Mouse (Mus musculus): ENCODE results near the gene Cfap97. TPM values are rescaled to one million over a fixed set of nuclear protein-coding genes. Genes with fewer than 3 reads are reported as not detected.

Gene Cfap97
- polyA plus RNA-seq, 1 experiment from 2014 or later, result 21.9 TPM

DNA sequence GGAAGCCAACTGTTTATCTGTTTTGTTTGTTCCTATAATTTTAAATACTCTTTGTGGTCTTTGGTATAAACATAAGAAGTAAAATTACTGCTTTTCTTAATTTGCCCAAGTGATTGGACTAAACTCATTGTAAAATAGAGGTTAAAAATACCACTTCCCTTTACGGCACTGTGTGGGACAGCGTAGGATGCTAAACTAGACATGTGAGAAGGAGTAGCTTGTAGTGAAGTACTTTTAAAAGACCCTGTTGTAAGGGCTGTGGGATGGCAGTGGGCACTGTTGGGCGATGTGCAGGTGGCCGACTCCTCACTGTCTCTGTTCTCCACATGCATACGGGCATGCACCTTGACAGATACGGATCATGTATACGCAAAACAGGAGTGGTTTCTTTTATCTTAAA lies 28.6 kb downstream of the Cfap97 start:
- DNase-seq (ENCODE audit: low spot score) (no peak), ATAC-seq (ENCODE audit: low FRiP score) (no peak)
- WGBS, result 95% methylated on average over 7 of the region's 7 CpGs
- Histone ChIP-seq H3K9me3 (ENCODE audit: control insufficient read depth, low read length) (no peaks in the 10 kb centered on the region), H3K4me3 (ENCODE audit: low read depth, low read length) (no peak overlapping the region), H3K27me3 (ENCODE audit: control insufficient read depth, insufficient read depth, low read length) (no peaks in the 10 kb centered on the region), H3K4me2 (replicated peaks; ENCODE audit: low read depth, low read length) (no peak overlapping the region), H3K27ac (ENCODE audit: low read depth, low read length) (no peak overlapping the region), H3K36me3 (ENCODE audit: control insufficient read depth, insufficient read depth, low read length) (no peaks in the 10 kb centered on the region), H3K4me1 (replicated peaks; ENCODE audit: control insufficient read depth, insufficient read depth, low read length) (no peaks in the 10 kb centered on the region), H3K9ac (ENCODE audit: low read depth, low read length) (no peak overlapping the region)

GRCm38 (mm10) chr8:46185361-46185760 lies 33.8 kb downstream of the Cfap97 start:
- DNase-seq (ENCODE audit: low spot score) (peak; percentile 74), ATAC-seq (ENCODE audit: low FRiP score) (no peak)
- Histone ChIP-seq H3K36me3 (ENCODE audit: control insufficient read depth, insufficient read depth, low read length) (no peaks in the 10 kb centered on the region), H3K27ac (ENCODE audit: low read depth, low read length) (no peak overlapping the region), H3K9me3 (ENCODE audit: control insufficient read depth, low read length) (no peaks in the 10 kb centered on the region), H3K4me2 (replicated peaks; ENCODE audit: low read depth, low read length) (no peak overlapping the region), H3K9ac (ENCODE audit: low read depth, low read length) (no peak overlapping the region), H3K4me3 (ENCODE audit: low read depth, low read length) (no peak overlapping the region), H3K27me3 (ENCODE audit: control insufficient read depth, insufficient read depth, low read length) (no peaks in the 10 kb centered on the region), H3K4me1 (replicated peaks; ENCODE audit: control insufficient read depth, insufficient read depth, low read length) (no peaks in the 10 kb centered on the region)
- WGBS, result 9% methylated on average over 2 of the region's 2 CpGs

DNA sequence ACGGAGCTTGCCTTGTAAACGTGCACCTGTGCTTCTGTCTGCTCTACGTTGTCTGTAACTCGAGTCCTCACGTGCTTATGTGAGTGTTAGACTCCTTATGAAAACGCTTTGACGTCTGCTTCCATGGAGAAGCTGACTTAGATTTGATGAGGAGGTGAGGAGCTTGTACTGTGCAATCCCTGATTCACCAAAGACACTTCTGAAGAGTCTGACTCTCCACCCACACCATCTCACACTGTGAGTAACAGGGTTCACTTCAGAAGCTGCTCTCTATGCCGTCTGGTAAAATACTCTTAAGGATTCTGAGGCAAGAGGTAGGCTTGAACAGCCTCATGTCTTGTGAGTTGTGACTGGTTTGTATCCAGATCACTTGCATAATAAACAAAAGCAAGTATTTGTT lies 41.5 kb downstream of the Cfap97 start:
- H3K4me3 ChIP-seq (ENCODE audit: low read depth, low read length), result no peak overlapping the region
- 89% methylated on average over 8 of the region's 8 CpGs for WGBS
- no peak overlapping the region for H3K27ac ChIP-seq (ENCODE audit: low read depth, low read length)
- no peaks in the 10 kb centered on the region for H3K36me3 ChIP-seq (ENCODE audit: control insufficient read depth, insufficient read depth, low read length)
- ATAC-seq (ENCODE audit: low FRiP score) (no peak), DNase-seq (ENCODE audit: low spot score) (no peak)
- no peaks in the 10 kb centered on the region for H3K9me3 ChIP-seq (ENCODE audit: control insufficient read depth, low read length)
- H3K27me3 ChIP-seq (ENCODE audit: control insufficient read depth, insufficient read depth, low read length), result no peaks in the 10 kb centered on the region
- H3K4me1 ChIP-seq (replicated peaks; ENCODE audit: control insufficient read depth, insufficient read depth, low read length), result no peaks in the 10 kb centered on the region
- no peak overlapping the region for H3K9ac ChIP-seq (ENCODE audit: low read depth, low read length)
- no peak overlapping the region for H3K4me2 ChIP-seq (replicated peaks; ENCODE audit: low read depth, low read length)

DNA sequence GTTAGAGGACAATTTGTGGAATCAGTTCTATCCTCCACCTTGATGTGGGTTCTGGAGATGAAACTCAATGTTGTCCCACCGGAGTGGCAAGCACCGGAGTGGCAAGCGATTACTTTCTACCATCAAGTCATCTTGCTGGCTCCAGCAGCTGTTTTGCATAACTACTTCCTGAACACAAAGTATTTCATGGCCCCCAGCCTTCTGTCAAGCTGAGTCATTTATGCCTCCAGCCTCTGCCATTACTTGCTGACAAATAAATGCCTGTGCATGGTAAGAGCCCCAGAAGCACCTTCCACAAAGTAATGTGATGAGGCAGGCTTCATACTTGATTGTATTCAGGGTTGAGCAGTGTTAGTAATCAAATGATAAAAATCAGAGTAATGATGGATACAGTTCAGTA lies 45.3 kb downstream of the Cfap97 start:
- no peak overlapping the region for H3K4me3 ChIP-seq (ENCODE audit: low read depth, low read length)
- no peaks in the 10 kb centered on the region for H3K36me3 ChIP-seq (ENCODE audit: control insufficient read depth, insufficient read depth, low read length)
- DNase-seq (ENCODE audit: low spot score) (no peak), ATAC-seq (ENCODE audit: low FRiP score) (no peak)
- H3K4me2 ChIP-seq (replicated peaks; ENCODE audit: low read depth, low read length), result no peak overlapping the region
- H3K4me1 ChIP-seq (replicated peaks; ENCODE audit: control insufficient read depth, insufficient read depth, low read length), result no peaks in the 10 kb centered on the region
- H3K27me3 ChIP-seq (ENCODE audit: control insufficient read depth, insufficient read depth, low read length), result no peaks in the 10 kb centered on the region
- WGBS, result 96% methylated on average over 3 of the region's 3 CpGs
- H3K9ac ChIP-seq (ENCODE audit: low read depth, low read length), result no peak overlapping the region
- H3K9me3 ChIP-seq (ENCODE audit: control insufficient read depth, low read length), result no peaks in the 10 kb centered on the region
- H3K27ac ChIP-seq (ENCODE audit: low read depth, low read length), result no peak overlapping the region

GRCm38 (mm10) chr8:46197673-46198072 lies 46.1 kb downstream of the Cfap97 start:
- no peak overlapping the region for H3K27ac ChIP-seq (ENCODE audit: low read depth, low read length)
- H3K9ac ChIP-seq (ENCODE audit: low read depth, low read length), result no peak overlapping the region
- no peak for DNase-seq (ENCODE audit: low spot score)
- H3K4me1 ChIP-seq (replicated peaks; ENCODE audit: control insufficient read depth, insufficient read depth, low read length), result no peaks in the 10 kb centered on the region
- no peak for ATAC-seq (ENCODE audit: low FRiP score)
- H3K27me3 ChIP-seq (ENCODE audit: control insufficient read depth, insufficient read depth, low read length), result no peaks in the 10 kb centered on the region
- no peaks in the 10 kb centered on the region for H3K36me3 ChIP-seq (ENCODE audit: control insufficient read depth, insufficient read depth, low read length)
- H3K4me2 ChIP-seq (replicated peaks; ENCODE audit: low read depth, low read length), result no peak overlapping the region
- H3K9me3 ChIP-seq (ENCODE audit: control insufficient read depth, low read length), result no peaks in the 10 kb centered on the region
- H3K4me3 ChIP-seq (ENCODE audit: low read depth, low read length), result no peak overlapping the region
- WGBS, result 91% methylated on average over 5 of the region's 5 CpGs

DNA sequence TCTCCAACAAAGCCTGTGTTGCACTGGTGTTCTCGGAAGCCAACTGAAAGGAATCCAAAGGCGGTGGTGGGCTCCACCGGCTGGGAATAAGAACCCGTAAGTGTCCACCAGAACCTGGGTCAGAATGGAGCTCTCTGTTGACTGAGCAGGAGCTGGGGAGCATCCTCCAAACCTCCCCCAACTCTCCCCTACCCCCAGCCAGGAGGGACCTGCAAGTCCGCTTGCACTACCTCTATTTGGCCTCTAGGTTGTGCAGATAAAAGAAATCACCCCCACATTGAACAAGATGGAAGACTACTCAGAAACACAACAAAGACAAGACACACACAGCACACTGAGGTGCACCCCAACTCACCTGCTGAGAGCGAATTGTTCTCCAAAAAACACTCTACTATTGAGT lies 50.8 kb downstream of the Cfap97 start:
- Histone ChIP-seq H3K4me1 (replicated peaks; ENCODE audit: control insufficient read depth, insufficient read depth, low read length) (no peaks in the 10 kb centered on the region), H3K27ac (ENCODE audit: low read depth, low read length) (no peak overlapping the region), H3K4me2 (replicated peaks; ENCODE audit: low read depth, low read length) (no peak overlapping the region), H3K27me3 (ENCODE audit: control insufficient read depth, insufficient read depth, low read length) (no peaks in the 10 kb centered on the region), H3K4me3 (ENCODE audit: low read depth, low read length) (no peak overlapping the region), H3K36me3 (ENCODE audit: control insufficient read depth, insufficient read depth, low read length) (peaks cover 7% of the 10 kb centered on the region), H3K9ac (ENCODE audit: low read depth, low read length) (no peak overlapping the region), H3K9me3 (ENCODE audit: control insufficient read depth, low read length) (no peaks in the 10 kb centered on the region)
- 86% methylated on average over 6 of the region's 6 CpGs for WGBS
- ATAC-seq (ENCODE audit: low FRiP score) (no peak), DNase-seq (ENCODE audit: low spot score) (no peak)

GRCm38 (mm10) chr8:46204301-46204700 lies 52.7 kb downstream of the Cfap97 start:
- no peak overlapping the region for H3K27ac ChIP-seq (ENCODE audit: low read depth, low read length)
- 0 out of 2 replicates have a peak, but pooled peaks cover 3% of the 10 kb centered on the region for H3K4me1 ChIP-seq (replicated peaks; ENCODE audit: control insufficient read depth, insufficient read depth, low read length)
- 88% methylated on average over 3 of the region's 3 CpGs for WGBS
- H3K27me3 ChIP-seq (ENCODE audit: control insufficient read depth, insufficient read depth, low read length), result no peaks in the 10 kb centered on the region
- ATAC-seq (ENCODE audit: low FRiP score) (no peak), DNase-seq (ENCODE audit: low spot score) (no peak)
- H3K9me3 ChIP-seq (ENCODE audit: control insufficient read depth, low read length), result no peaks in the 10 kb centered on the region
- no peak overlapping the region for H3K9ac ChIP-seq (ENCODE audit: low read depth, low read length)
- no peak overlapping the region for H3K4me3 ChIP-seq (ENCODE audit: low read depth, low read length)
- H3K4me2 ChIP-seq (replicated peaks; ENCODE audit: low read depth, low read length), result no peak overlapping the region
- H3K36me3 ChIP-seq (ENCODE audit: control insufficient read depth, insufficient read depth, low read length), result peaks cover 12% of the 10 kb centered on the region

DNA sequence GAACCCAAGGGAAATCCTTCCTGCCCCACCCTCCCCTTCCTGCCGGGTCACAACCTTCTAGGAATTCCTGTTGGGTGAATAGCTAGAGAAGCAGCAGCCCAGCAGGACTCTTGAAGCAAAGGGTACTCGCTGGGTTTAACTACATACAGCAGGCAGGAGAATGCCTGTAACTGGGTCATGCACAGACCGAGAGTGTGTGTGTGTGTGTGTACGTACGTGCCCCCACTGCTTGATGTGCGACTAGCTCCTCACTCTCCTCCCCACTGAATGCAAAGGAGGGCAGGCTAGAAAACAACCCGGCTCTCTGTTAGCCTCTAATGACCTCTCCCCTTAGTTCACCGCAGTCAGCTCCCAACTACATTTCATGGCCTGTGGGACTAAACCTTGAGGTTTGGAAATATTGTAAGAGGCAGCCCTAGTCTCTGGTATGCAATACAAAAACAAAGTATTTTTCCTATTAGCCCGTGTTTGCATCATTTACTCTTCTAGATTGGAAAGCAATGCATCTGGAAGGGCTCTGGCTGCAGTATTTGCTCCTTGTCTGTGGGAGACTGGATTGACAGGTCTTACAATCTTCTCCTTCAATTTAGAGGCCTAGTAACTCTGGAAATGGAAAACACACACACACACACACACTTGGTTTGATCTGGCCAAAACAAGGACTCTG lies 53.5 kb downstream of the Cfap97 start:
- peaks cover 12% of the 10 kb centered on the region for H3K36me3 ChIP-seq (ENCODE audit: control insufficient read depth, insufficient read depth, low read length)
- WGBS, result 79% methylated on average over 9 of the region's 9 CpGs
- ATAC-seq (ENCODE audit: low FRiP score), result no peak

DNA sequence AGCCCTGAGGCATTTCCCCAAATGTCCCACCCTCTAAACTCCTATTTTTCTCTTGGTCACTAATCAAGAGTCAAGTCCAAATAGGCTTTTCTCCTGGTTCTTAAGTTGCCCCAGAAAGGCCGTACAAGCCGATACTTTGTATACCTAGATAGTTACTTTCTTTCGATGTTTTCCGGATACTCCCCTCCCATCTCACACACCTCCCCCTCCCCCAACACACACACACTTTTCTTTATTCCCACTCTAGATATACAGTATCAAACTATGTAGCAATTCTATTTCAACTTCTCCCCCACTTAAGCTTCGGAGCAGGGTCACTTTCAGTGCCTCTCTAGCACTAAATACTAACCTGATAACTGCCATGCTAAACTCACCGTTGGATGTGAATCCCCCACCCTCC lies 54.5 kb downstream of the Cfap97 start:
- H3K27me3 ChIP-seq (ENCODE audit: control insufficient read depth, insufficient read depth, low read length), result no peaks in the 10 kb centered on the region
- H3K36me3 ChIP-seq (ENCODE audit: control insufficient read depth, insufficient read depth, low read length), result peaks cover 12% of the 10 kb centered on the region

More for the DNA sequence above, 53.5 kb downstream of the Cfap97 start:
- no peak overlapping the region for H3K4me2 ChIP-seq (replicated peaks; ENCODE audit: low read depth, low read length)
- no peak overlapping the region for H3K27ac ChIP-seq (ENCODE audit: low read depth, low read length)
- H3K9me3 ChIP-seq (ENCODE audit: control insufficient read depth, low read length), result no peaks in the 10 kb centered on the region
- H3K4me1 ChIP-seq (replicated peaks; ENCODE audit: control insufficient read depth, insufficient read depth, low read length), result 0 out of 2 replicates have a peak, but pooled peaks cover 3% of the 10 kb centered on the region
- DNase-seq (ENCODE audit: low spot score), result no peak
- no peak overlapping the region for H3K4me3 ChIP-seq (ENCODE audit: low read depth, low read length)
- no peaks in the 10 kb centered on the region for H3K27me3 ChIP-seq (ENCODE audit: control insufficient read depth, insufficient read depth, low read length)
- no peak overlapping the region for H3K9ac ChIP-seq (ENCODE audit: low read depth, low read length)

More for the DNA sequence above, 54.5 kb downstream of the Cfap97 start:
- ATAC-seq (ENCODE audit: low FRiP score) (no peak), DNase-seq (ENCODE audit: low spot score) (no peak)
- H3K4me1 ChIP-seq (replicated peaks; ENCODE audit: control insufficient read depth, insufficient read depth, low read length), result 0 out of 2 replicates have a peak, but pooled peaks cover 3% of the 10 kb centered on the region
- 94% methylated on average over 6 of the region's 6 CpGs for WGBS
- H3K4me3 ChIP-seq (ENCODE audit: low read depth, low read length), result no peak overlapping the region
- no peaks in the 10 kb centered on the region for H3K9me3 ChIP-seq (ENCODE audit: control insufficient read depth, low read length)
- no peak overlapping the region for H3K9ac ChIP-seq (ENCODE audit: low read depth, low read length)
- H3K27ac ChIP-seq (ENCODE audit: low read depth, low read length), result no peak overlapping the region
- H3K4me2 ChIP-seq (replicated peaks; ENCODE audit: low read depth, low read length), result no peak overlapping the region

All from hindbrain, embryonic 11.5 days (tissue).